Mouse (Mus musculus) neutrophil, adult 65 days (primary cell): Measurements from ENCODE around the gene Arhgap5. TPM values are rescaled to one million over a fixed set of nuclear protein-coding genes. Genes with fewer than 3 reads are reported as not detected.

Experiments
- total RNA-seq: library from RNA; stranded (reverse); gene quantifications from 2 replicates; pipeline ENCODE4 v1.2.4, GENCODE M21; 2023

The Arhgap5 gene
- 2.4 and 2.7 TPM in 2 replicates for total RNA-seq

DNA sequence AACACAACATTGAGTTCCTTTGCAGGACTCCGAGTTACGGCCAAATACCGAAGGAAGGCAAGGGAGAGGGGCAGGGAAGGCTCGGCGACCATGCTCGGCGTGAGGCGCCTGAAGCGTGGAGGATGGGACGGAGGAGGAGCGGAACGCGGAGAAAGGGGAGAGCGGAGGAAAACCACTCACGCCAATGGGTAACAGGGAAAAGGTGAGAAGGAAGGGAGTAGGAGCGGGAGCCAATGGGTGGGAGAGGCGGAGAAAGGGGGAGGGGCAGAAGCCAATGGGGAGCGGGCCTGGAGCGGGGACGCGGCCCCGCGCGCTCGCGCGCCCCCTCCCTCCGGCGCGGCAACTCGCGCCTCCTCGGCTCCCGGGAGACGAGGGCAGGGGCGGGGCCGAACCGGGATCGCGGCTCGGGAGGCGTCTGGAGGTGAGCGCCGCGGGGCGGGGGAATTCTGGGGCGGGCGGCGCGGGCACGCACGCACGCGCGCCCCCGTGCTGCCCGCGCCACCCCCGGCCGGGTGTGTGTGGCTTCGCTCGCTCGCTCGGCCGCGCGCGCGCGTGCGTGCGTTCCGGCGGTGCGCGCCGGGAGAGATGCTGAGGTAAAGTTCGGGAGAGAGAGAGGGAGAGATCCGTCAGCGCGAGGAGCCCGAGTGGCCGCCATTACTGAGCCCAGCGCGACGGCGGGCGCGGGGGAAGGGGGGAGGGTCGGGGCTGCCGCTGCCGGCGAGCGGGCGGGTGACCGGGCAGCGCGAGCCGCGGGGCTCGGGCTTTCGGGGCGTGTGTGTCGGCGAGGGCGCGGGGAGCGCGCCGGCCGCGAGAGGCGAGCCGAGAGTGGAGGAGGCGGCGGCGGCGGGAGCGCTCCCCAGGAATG, at the start of gene Arhgap5:
Arhgap5 (plus strand) TSS at position 517 of the 865 bp plus-strand sequence.

Other genes with a start within 250 kb of the Arhgap5 start
- gene Akap6, start 195.4 kb downstream of the Arhgap5 start, total RNA-seq, result not detected in 2 replicates